Mouse (Mus musculus) kidney, adult 11 months (tissue): ENCODE measurements around the gene Tiparp.

Experiments used
- DNase-seq: peaks from one replicate; pipeline ENCODE4 v3.0.0; 2022

Gene Tiparp

GRCm38 (mm10) chr3:65527691-65528601 lies at the start of gene Tiparp:
Gene Tiparp (plus strand): TSS chr3:65528410.
- peak; percentile 85 for DNase-seq

- no peak for DNase-seq
Observed at GRCm38 (mm10) chr3:65480676-65481075, 47.5 kb upstream of the Tiparp start.

GRCm38 (mm10) chr3:65482266-65482665 lies 45.9 kb upstream of the Tiparp start:
- DNase-seq: no peak

- DNase-seq: no peak
Observed at GRCm38 (mm10) chr3:65482698-65483407, 45.4 kb upstream of the Tiparp start.

- DNase-seq: no peak
Observed at GRCm38 (mm10) chr3:65484161-65484733, 44.0 kb upstream of the Tiparp start.

- no peak for DNase-seq
Observed at GRCm38 (mm10) chr3:65487419-65488088, 40.7 kb upstream of the Tiparp start.

GRCm38 (mm10) chr3:65488556-65489244 lies 39.5 kb upstream of the Tiparp start:
- DNase-seq: no peak

- DNase-seq: no peak
Observed at GRCm38 (mm10) chr3:65489601-65490000, 38.6 kb upstream of the Tiparp start.

GRCm38 (mm10) chr3:65494291-65494763 lies 33.9 kb upstream of the Tiparp start:
- peak; percentile 11 for DNase-seq

- no peak for DNase-seq
Observed at GRCm38 (mm10) chr3:65507766-65508165, 20.4 kb upstream of the Tiparp start.

- DNase-seq: no peak
Observed at GRCm38 (mm10) chr3:65510588-65510987, 17.6 kb upstream of the Tiparp start.

GRCm38 (mm10) chr3:65515751-65516150 lies 12.5 kb upstream of the Tiparp start:
- no peak for DNase-seq

- DNase-seq: no peak
Observed at GRCm38 (mm10) chr3:65516526-65516925, 11.7 kb upstream of the Tiparp start.

- DNase-seq: no peak
Observed at GRCm38 (mm10) chr3:65517141-65517540, 11.1 kb upstream of the Tiparp start.

GRCm38 (mm10) chr3:65517747-65518527 lies 10.3 kb upstream of the Tiparp start:
- no peak for DNase-seq

GRCm38 (mm10) chr3:65521391-65521790 lies 6.8 kb upstream of the Tiparp start:
- DNase-seq: no peak

GRCm38 (mm10) chr3:65523397-65523796 lies 4.8 kb upstream of the Tiparp start:
- DNase-seq: no peak

GRCm38 (mm10) chr3:65525731-65526130 lies 2.5 kb upstream of the Tiparp start:
- DNase-seq: no peak

GRCm38 (mm10) chr3:65527196-65527595 lies 1.0 kb upstream of the Tiparp start:
- peak; percentile 29 for DNase-seq

- DNase-seq: peak; percentile 64
Observed at GRCm38 (mm10) chr3:65528614-65529470, 632 bp downstream of the Tiparp start.
